Mouse (Mus musculus): ENCODE measurements around the gene Tceal7.

DNA sequence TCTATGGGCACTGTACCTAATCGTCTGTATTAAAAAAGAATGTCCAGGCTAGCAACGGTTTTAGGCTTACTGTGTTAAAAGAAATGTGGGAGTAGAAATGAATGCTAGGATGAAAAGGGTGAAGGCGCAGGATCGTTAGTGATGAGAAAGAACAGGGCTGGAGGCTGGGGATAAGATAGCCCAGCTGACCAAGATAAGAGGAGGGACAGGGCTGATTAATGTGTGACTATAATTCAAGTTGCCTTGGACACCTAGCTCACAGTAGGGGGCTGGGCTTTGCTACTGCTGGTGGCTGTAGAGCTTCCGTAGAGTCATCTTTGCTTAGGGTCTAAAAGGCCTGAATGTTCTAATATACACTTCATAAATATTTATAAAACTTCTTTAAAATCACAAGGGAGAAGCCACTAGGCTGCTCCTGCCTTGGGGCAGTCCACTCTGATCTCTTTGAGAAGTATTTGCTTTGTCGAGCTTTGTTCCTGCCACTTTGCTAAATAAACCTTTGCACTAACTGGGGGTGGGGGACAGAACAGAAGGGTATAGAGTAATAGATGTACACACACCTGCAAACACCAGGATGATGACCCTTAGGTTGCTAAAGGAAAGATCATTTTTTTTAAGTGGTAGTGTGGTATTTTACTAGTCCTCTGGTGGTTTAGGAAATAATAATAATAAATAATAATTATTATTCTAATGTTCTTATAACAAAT lies 37.6 kb downstream of the Tceal7 start:
- TF ChIP-seq GATA2 (IDR thresholded peaks at IDR 0.05; ENCODE audit: borderline replicate concordance, low read depth, low read length) (no peak), CTCF (IDR thresholded peaks at IDR 0.05; ENCODE audit: low read depth, low read length) (no peak), GATA1 (IDR thresholded peaks at IDR 0.05; ENCODE audit: borderline replicate concordance, low read length) (no peak)

Data from G1E (cell line).